Mouse (Mus musculus) testis, adult 2 months (tissue): ENCODE measurements around the gene Tmem132b.

Experiments
- CTCF ChIP-seq: fragments of 200-500 bp; IDR thresholded peaks from 2 replicates; pipeline ENCODE4 v1.5.1; 2012; ENCODE audit warnings: low read depth, mild to moderate bottlenecking, inconsistent platforms, low read length, moderate library complexity; ENCODE audit not compliant: control insufficient read depth, insufficient read depth, insufficient replicate concordance
- POLR2A ChIP-seq: fragments of 200-500 bp; IDR thresholded peaks from 2 replicates; pipeline ENCODE4 v1.6.1; 2012; ENCODE audit warnings: low read depth, mild to moderate bottlenecking, inconsistent platforms, low read length, moderate library complexity; ENCODE audit not compliant: control insufficient read depth

GRCm38 (mm10) chr5:125726815-125727214, 195.2 kb downstream of the Tmem132b start:
- TF ChIP-seq CTCF = peak; percentile 62; the same call in 1 of the 2 replicates
- TF ChIP-seq POLR2A = no peak
